Mouse (Mus musculus) cortical plate, adult 2 months (tissue): ENCODE results near the gene Eif3i.

ENCODE experiments used
- CTCF ChIP-seq: fragments of 200-500 bp; IDR thresholded peaks from 2 replicates; pipeline ENCODE4 v1.5.1; 2011; ENCODE audit warnings: mild to moderate bottlenecking, control low read depth, low read length; ENCODE audit not compliant: insufficient read depth; ENCODE audit errors: extremely low read depth
- POLR2A ChIP-seq: fragments of 200-500 bp; IDR thresholded peaks from 2 replicates; pipeline ENCODE4 v1.6.1; 2011; ENCODE audit warnings: mild to moderate bottlenecking, low read length, control low read depth; ENCODE audit not compliant: insufficient read depth; ENCODE audit errors: extremely low read depth

DNA sequence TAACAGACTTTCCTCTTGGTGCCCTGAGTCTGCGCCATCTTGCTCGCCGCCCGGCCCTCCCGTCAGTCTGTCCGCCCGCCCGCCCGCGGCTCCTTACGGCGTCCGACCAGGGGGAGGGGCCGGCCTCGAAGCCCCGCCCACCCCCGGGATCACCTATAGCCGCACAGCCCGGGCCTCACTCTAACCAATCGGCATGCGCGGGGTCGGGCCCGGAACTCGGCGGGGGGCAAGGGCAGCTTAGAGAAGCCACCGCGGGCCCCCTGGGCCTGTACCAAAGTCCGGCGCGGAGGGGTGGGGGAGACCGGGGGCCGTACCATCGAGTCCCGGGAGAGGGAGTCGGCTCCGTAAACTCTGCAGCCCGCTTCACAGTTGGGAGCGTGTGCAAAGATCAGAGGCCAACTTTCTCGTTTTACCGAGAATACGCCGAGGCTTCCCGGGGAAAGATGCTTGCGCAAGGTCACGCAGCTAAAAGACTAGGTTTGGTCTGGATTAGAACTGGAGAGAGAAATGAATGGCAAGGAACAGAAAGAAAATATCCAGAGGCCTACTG is 57.8 kb downstream of the Eif3i start, which contains the start of gene Hdac1:
- TF ChIP-seq CTCF (no peak), POLR2A (no peak)
